Mouse (Mus musculus) heart, postnatal 0 days (tissue): ENCODE data around the gene Fmnl1. TPM values are rescaled to one million over a fixed set of nuclear protein-coding genes. Genes with fewer than 3 reads are reported as not detected.
"Not testable (repeated sequence)": the region's sequence is repeated elsewhere in the genome, so short reads cannot be mapped to it uniquely, and the experiment has no call there.

Experiments
- ATAC-seq: fragments of 200-750 bp; cut with Nextera tagmentation; 2 replicates; pipeline ENCODE4 v1.8.0; 2017; ENCODE audit warnings: low read depth, moderate number of reproducible peaks, moderate library complexity; ENCODE audit not compliant: insufficient read depth
- DNase-seq: peaks from one replicate; pipeline ENCODE4 v3.0.0-alpha.2; 2016; ENCODE audit warnings: low spot score
- H3K27ac ChIP-seq: fragments of 300-500 bp; sonication (generic); 2 replicates; pipeline ENCODE4 v1.5.1; 2014; ENCODE audit warnings: low read depth, mild to moderate bottlenecking
- H3K27me3 ChIP-seq: fragments of 300-500 bp; sonication (generic); 2 replicates; pipeline ENCODE4 v1.6.1; 2014; ENCODE audit warnings: low read length, mixed read lengths; ENCODE audit not compliant: control insufficient read depth, insufficient read depth
- H3K36me3 ChIP-seq: fragments of 300-500 bp; sonication (generic); replicated peaks from 2 replicates; pipeline ENCODE4 v1.6.1; 2014; ENCODE audit warnings: low read length, mixed read lengths; ENCODE audit not compliant: control insufficient read depth, insufficient read depth
- H3K4me1 ChIP-seq: fragments of 300-500 bp; sonication (generic); 2 replicates; pipeline ENCODE4 v1.6.1; 2014; ENCODE audit warnings: antibody characterized with exemption; ENCODE audit not compliant: control insufficient read depth, insufficient read depth
- H3K4me2 ChIP-seq: fragments of 300-500 bp; sonication (generic); 2 replicates; pipeline ENCODE4 v1.6.1; 2014; ENCODE audit warnings: low read depth, mild to moderate bottlenecking, low read length, moderate library complexity
- H3K4me3 ChIP-seq: fragments of 300-500 bp; sonication (generic); 2 replicates; pipeline ENCODE4 v1.5.1; 2014; ENCODE audit warnings: low read depth, low read length
- H3K9ac ChIP-seq: fragments of 300-500 bp; sonication (generic); replicated peaks from 2 replicates; pipeline ENCODE4 v1.6.1; 2014; ENCODE audit warnings: low read depth, low read length, mixed read lengths
- H3K9me3 ChIP-seq: fragments of 300-500 bp; sonication (generic); replicated peaks from 2 replicates; pipeline ENCODE4 v1.6.1; 2016; ENCODE audit warnings: low read length; ENCODE audit not compliant: control insufficient read depth
- CTCF ChIP-seq: IDR thresholded peaks from 2 replicates; pipeline ENCODE4 v1.5.1; 2016; ENCODE audit warnings: antibody characterized with exemption, control low read depth, low read depth
- EP300 ChIP-seq: IDR thresholded peaks from 2 replicates; pipeline ENCODE4 v1.6.1; 2016; ENCODE audit warnings: antibody characterized with exemption, low read depth
- WGBS: fragments of 180-500 bp; shearing (Covaris S2); extraction: QIAGEN DNeasy Blood & Tissue Kit; methylation state at CpG from one replicate; pipeline ENCODE4 v1.1.7; 2014; 5-methylcytosine and 5-hydroxymethylcytosine counted together
- polyA plus RNA-seq: library from polyadenylated mRNA; unstranded; fragments of >200 nt; fragmentation: Nextera tagmentation; extraction: Ambion mirVana; gene quantifications from 2 replicates; pipeline ENCODE4 v1.2.1, GENCODE M21; 2015
- total RNA-seq: library from RNA; depleted of rRNA; stranded (reverse); fragments of >200 nt; gene quantifications from 2 replicates; pipeline ENCODE4 v1.2.3, GENCODE M21; 2014; ENCODE audit warnings: low replicate concordance

The Fmnl1 gene
- total and polyA plus RNA-seq, 2 experiments from 2014 or later: 1.1 to 2.2 TPM

DNA sequence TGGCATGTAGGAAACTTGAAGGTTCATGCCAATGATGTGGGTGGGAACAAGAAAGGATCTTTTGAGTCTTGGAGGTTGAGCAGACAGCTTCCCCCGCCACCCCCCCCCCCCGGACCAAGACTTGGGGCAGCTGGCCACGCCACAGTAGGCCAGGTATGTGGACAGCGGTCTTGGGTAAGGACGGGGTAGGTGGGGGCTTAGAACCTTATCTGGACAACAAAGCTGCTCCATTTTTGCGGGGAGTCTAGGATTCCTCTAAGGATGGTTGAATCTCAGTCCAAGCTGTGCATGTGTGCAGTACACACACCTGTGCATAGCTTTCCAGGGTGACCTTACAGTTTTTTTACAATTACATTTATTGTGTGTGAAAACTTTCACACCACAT lies 47.6 kb downstream of the Fmnl1 start:
- Histone ChIP-seq H3K36me3 (peaks cover 19% of the 10 kb centered on the region), H3K27me3 (no peaks in the 10 kb centered on the region), H3K4me2 (peak overlapping the region; percentile 81), H3K4me1 (peaks cover 3% of the 10 kb centered on the region; the same call in 1 of the 2 replicates), H3K9ac (peak overlapping the region; percentile 39), H3K9me3 (peaks cover 6% of the 10 kb centered on the region; the same call in 1 of the 2 replicates), H3K4me3 (peak overlapping the region; percentile 48), H3K27ac (no peak overlapping the region)
- DNase-seq (no peak), ATAC-seq (no peak)
- WGBS: 28% methylated on average over 6 of the region's 6 CpGs
- TF ChIP-seq EP300 (no peak), CTCF (no peak)

GRCm38 (mm10) chr11:103219259-103219658 lies 48.4 kb downstream of the Fmnl1 start:
- TF ChIP-seq CTCF: no peak
- no peak for TF ChIP-seq EP300
- no peak overlapping the region for H3K27ac ChIP-seq
- WGBS: 95% methylated on average over 5 of the region's 5 CpGs
- no peaks in the 10 kb centered on the region for H3K9me3 ChIP-seq
- no peak overlapping the region for H3K4me2 ChIP-seq
- H3K27me3 ChIP-seq: no peaks in the 10 kb centered on the region
- peaks cover 27% of the 10 kb centered on the region for H3K36me3 ChIP-seq
- H3K4me1 ChIP-seq: peaks cover 3% of the 10 kb centered on the region; the same call in 1 of the 2 replicates
- H3K9ac ChIP-seq: no peak overlapping the region
- DNase-seq: no peak
- no peak for ATAC-seq
- H3K4me3 ChIP-seq: no peak overlapping the region

DNA sequence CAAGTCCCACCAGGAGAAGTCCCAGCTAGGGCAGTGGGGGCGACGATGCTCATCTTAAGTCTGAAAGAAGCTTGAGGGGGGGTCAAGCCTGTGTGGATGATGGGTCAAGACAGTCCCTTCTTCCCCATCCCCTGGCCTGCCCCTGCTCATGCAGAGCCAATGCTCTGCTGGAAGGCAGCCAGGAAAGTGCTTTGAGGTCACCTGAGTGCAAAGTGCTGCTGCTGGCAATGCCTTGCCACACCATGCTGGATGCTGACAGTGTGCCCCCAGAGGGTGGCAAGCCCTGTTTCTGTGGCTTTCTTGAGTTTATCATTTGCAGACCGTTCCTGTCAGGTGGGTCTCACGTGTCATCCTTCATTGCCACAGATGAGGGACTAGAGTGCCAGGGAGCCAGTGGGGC lies 49.1 kb downstream of the Fmnl1 start:
- DNase-seq (no peak), ATAC-seq (no peak)
- no peak overlapping the region for H3K4me2 ChIP-seq
- H3K36me3 ChIP-seq: peaks cover 33% of the 10 kb centered on the region
- no peak overlapping the region for H3K27ac ChIP-seq
- no peaks in the 10 kb centered on the region for H3K27me3 ChIP-seq
- H3K4me3 ChIP-seq: no peak overlapping the region
- peaks cover 3% of the 10 kb centered on the region; the same call in 1 of the 2 replicates for H3K4me1 ChIP-seq
- no peak for TF ChIP-seq CTCF
- no peak for TF ChIP-seq EP300
- H3K9me3 ChIP-seq: no peaks in the 10 kb centered on the region
- no peak overlapping the region for H3K9ac ChIP-seq
- 72% methylated on average over 4 of the region's 4 CpGs for WGBS

DNA sequence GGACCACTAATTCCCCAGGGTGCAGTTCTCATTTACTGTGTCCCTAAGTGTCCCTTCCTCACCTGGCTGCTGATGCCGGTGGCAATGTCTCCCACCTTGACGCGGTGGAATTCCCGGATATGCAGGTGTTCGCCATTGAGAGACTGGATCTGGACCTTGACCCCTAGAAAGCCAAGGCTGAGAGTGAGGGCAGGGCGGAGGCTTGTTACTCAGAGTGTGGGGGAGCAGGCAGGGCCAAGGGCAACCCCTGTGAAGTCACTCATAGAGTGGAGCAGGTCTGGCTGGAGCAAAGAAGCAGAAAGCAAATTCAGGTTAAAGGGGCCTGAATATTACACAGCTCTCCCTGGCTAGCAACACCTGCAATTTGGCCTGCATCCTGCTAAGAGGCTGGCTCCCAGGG lies 50.5 kb downstream of the Fmnl1 start:
- TF ChIP-seq CTCF (no peak), EP300 (no peak)
- no peak overlapping the region for H3K9ac ChIP-seq
- H3K36me3 ChIP-seq: peaks cover 47% of the 10 kb centered on the region
- DNase-seq (no peak), ATAC-seq (no peak)
- no peaks in the 10 kb centered on the region for H3K27me3 ChIP-seq
- WGBS: 86% methylated on average over 6 of the region's 6 CpGs
- H3K27ac ChIP-seq: no peak overlapping the region
- peaks cover 3% of the 10 kb centered on the region; the same call in 1 of the 2 replicates for H3K4me1 ChIP-seq
- no peak overlapping the region for H3K4me2 ChIP-seq
- H3K4me3 ChIP-seq: no peak overlapping the region
- no peaks in the 10 kb centered on the region for H3K9me3 ChIP-seq

- not testable (repeated sequence) for ATAC-seq, H3K4me1 ChIP-seq, H3K9me3 ChIP-seq, DNase-seq, H3K4me3 ChIP-seq, H3K9ac ChIP-seq, H3K27me3 ChIP-seq, H3K27ac ChIP-seq, H3K4me2 ChIP-seq
- WGBS: 72% methylated on average over 4 of the region's 4 CpGs
- peaks cover 59% of the 10 kb centered on the region for H3K36me3 ChIP-seq
Measured at GRCm38 (mm10) chr11:103222718-103223117, 51.8 kb downstream of the Fmnl1 start.

DNA sequence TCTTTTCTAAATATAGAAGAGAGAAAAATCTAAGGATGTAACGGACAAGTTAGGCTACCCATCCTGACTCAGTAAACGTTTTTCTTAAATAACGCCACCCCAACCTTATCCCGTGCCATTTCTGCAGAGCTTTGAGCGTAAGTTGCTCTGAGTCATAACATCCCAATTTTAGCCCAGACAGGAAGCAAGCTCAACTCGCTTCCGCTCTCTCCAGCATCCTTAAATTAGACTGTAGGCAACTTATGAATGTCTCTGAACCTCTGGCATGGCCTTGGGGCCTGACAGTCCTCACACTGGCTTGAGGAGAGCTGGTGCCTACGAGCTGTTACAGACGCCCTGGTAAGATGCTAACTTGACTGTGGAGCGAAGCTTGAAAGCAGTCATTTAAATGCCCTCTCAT lies 52.5 kb downstream of the Fmnl1 start:
- Histone ChIP-seq H3K27me3 (no peaks in the 10 kb centered on the region), H3K4me3 (no peak overlapping the region), H3K36me3 (peaks cover 63% of the 10 kb centered on the region), H3K4me2 (no peak overlapping the region), H3K4me1 (no peaks in the 10 kb centered on the region), H3K27ac (peak overlapping the region; percentile 56), H3K9ac (no peak overlapping the region), H3K9me3 (no peaks in the 10 kb centered on the region)
- no peak for TF ChIP-seq CTCF
- no peak for TF ChIP-seq EP300
- 69% methylated on average over 10 of the region's 10 CpGs for WGBS
- DNase-seq: no peak
- no peak for ATAC-seq
